Mouse (Mus musculus) c-Kit-positive CD71-positive TER-119-positive erythroid progenitor cells, embryonic 14.5 days (primary cell): Measurements from ENCODE around the gene Gm17655.
"Not testable (repeated sequence)": the region's sequence is repeated elsewhere in the genome, so short reads cannot be mapped to it uniquely, and the experiment has no call there.

Experiments used
- DNase-seq: peaks from one replicate; pipeline ENCODE4 v3.0.0-alpha.2; 2013; ENCODE audit warnings: low spot score

The Gm17655 gene

DNA sequence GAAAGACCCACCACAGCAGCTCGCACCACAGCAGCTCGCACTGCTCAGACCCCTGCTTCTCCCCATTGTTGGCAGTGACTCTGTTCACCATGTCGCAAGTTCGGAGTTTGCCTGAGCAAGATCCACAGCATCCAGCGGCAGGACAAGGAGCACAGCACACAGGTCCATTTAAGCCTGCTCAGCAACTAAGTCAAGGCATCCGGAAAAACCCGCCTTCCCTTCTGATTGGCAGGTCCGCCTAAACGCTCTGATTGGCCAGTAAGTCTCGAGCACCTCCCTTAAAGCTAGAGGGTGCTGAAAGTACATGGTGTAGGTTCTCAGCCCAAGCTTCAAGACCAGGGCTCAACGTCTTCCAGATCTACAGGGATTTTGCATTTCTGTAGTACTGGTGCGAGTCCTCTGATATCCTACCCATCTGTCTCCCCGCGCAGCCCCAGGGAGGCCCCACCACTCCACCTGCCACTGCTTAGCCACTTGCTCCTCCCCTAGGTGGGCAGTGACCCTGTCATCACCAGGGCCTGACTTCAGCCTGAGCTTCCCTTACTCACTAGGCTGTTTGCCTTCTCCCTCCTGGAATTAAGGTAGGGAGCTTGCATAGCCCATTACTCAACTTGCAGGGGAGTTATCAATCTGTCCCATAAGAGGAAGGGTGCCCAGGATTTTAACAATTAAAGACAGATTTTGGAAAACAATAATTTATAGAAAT is 14.0 kb upstream of the Gm17655 start:
- no peak for DNase-seq

DNA sequence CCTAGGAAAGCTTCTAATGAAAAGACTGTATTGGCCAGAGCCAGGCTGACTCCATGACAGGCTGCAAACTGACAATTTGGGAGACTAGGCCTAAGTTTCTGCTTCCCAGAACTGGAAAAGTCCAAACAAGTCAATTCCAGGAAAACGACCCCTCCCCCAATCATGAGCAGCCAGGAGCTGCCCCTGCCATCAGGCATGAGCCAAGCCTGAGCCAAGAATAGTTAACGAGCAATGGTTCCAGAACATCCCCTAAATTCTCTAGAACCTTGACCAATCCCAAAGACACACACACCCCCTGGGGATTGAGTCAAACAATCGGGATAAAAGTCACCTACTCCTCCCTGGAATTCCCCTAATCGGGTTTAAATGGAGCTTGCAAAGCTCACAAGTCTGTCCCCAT is 10.6 kb upstream of the Gm17655 start:
- no peak for DNase-seq

DNA sequence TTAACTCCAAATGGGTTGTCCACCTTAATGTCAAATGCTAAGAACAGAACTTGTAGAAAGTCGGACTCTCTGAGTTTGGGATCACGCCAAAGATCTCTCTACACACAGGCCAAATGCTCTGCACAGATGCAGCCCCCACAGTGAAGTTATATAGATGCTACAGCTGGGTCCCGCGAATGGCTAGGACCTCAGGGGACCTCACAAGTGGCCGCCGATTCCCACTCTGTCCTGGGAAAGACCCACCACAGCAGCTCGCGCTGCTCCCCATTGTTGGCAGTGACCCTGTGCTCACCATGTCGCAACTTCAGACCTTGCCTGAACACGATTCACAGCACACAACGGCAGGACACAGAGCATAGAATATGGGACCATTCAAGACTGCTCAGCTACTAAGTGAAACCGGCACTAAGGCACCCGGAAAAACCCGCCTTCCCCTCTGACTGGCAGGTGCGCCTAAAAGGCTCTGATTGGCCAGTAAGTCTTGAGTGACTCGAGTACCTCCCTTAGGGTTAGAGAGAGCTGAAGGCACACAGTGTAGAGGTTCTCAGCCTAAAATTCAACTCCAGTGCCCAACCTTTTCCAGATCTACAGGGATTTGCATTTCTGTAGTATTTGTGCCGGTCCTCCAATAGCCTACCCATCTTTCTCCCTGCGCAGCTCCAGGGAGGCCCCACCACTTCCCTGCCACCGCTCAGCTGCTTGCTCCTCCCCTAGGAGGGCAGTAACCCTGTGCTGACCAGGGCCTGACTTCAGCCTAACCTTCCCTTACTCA is 14.5 kb downstream of the Gm17655 start:
- peak; percentile 82 for DNase-seq

DNA sequence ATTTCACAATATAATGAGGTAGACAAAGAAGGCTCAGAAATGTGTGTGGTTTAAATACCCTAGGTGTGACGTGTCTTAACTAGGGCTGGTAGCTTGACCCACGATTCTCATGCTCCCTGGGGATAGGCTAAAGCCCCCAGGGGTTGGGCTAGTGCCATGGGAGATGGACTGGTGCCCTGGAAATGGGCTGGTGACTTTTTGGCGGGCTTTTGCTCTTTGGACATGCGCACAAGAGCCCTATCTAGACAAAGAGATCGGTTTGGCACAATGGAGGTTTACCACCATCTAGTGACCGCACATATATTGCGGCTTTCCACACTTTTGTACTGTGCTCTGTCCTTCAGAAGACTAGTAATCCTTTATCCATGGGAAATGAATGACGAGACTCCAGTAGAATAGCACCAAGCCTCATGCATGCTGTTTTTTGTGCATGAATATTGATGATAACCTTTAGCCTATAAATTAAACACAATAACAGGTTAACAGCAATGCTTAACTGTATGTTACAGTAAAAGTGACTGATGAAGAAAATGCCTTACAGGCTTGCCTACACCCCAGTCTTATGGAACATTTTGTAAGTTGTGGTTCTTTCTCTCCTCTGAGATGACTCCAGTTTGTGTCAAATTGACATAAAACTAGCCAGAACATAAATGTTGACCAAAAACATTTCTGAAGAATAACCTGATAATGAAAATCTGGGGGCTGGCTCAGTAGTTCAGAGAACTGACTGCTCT is 48.5 kb downstream of the Gm17655 start:
- peak; percentile 14 for DNase-seq

DNA sequence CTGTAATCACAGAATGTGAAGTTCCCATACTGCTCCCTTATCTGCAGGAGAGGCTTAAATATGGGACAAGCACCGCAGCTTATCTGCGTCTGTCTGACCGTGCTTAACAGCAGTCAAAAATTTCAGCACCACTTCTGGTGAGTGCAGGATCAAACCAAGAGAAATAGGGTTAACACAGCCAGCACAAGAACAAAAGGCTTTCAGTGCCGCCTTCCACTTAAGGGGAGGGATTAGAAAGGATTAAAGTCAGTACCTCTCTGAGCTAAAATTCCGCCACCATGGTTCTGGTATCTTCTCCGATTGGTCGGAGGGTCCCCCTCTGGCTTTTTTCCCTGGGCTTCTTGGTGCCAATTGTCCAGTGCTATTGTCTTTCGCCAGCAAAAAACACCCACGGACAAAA is 49.0 kb downstream of the Gm17655 start:
- DNase-seq, result no peak

DNA sequence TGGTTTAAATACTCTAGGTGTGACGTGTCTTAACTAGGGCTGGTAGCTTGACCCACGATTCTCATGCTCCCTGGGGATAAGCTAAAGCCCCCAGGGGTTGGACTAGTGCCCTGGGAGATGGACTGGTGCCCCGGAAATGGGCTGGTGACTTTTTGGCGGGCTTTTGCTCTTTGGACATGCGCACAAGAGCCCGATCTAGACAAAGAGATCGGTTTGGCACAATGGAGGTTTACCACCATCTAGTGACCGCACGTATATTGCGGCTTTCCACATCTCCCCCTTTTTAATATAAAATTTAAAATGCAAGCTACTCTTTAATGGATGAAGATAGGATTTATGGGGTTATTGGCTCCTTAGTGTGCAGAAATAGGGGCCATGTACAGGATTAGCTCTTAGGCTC is 56.5 kb downstream of the Gm17655 start:
- DNase-seq, result not testable (repeated sequence)
